Mouse (Mus musculus): ENCODE data around the gene Asic2. TPM values are rescaled to one million over a fixed set of nuclear protein-coding genes. Genes with fewer than 3 reads are reported as not detected.
A peak's percentile ranks its signal among the peaks of the same experiment; 100 is the strongest.

Gene Asic2
- polyA plus RNA-seq, 1 experiment from 2014 or later: 1.6 TPM

DNA sequence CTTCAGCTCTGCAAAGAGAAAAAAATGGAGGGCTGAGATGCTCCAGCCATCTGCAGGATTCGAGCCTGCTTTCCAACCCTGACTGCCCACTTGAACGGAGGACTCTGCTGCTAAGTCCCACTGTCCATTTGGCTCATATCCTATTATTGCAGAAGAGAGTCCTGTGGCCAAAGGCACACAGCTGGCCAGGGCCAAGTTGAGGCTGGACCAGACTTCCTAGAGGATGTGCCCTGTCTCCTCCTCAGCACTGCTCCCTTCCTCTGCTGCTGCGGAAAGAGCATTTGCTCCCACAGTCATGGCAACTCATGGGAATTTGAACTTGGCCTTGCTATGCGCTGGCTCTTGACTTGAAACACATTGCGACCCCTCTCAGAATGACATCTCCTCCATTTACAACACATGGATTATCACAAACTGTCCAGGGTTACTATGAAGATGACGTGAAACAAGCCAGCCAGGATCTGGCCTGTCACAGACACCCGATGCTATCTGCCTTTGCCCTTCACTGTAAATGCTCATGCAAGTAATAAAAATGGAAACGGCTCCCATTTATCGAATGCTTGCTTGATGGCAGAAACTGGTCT, 821.6 kb downstream of the Asic2 start:
- Histone ChIP-seq H3K27ac (ENCODE audit: low read depth, low read length) (no peak overlapping the region), H3K9me3 (ENCODE audit: control insufficient read depth, low read length) (no peaks in the 10 kb centered on the region), H3K4me2 (no peak overlapping the region), H3K36me3 (ENCODE audit: control insufficient read depth, insufficient read depth, low read length) (no peaks in the 10 kb centered on the region), H3K4me3 (ENCODE audit: low read depth, low read length) (no peak overlapping the region), H3K9ac (ENCODE audit: low read length) (no peak overlapping the region), H3K4me1 (ENCODE audit: control insufficient read depth, insufficient read depth, low read length) (peaks cover 3% of the 10 kb centered on the region), H3K27me3 (ENCODE audit: control insufficient read depth, insufficient read depth, low read length) (peaks cover 10% of the 10 kb centered on the region)
- ATAC-seq (ENCODE audit: low FRiP score) (no peak), DNase-seq (ENCODE audit: low spot score, missing footprints) (peak; percentile 54)
- WGBS: 91% methylated on average over 9 of the region's 9 CpGs

DNA sequence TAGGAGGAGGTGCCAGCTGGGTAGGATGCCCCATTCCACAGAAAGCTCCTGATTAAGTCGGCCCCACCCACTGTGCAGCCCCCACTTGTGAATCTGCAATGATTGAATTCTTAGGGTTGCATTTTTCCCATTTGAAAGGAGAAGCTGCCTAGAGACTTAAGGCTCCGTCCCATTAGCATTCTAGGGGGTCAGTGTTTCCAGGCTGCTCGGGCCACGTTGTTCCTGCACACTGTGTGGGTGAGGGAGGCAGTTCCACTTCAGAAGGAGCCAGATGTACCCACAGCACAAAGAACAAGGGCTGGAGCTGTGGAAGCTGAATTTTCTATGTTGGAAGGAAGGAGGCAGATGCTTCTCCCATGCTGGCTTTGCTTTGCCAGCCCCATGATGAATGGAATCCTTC, 833.1 kb downstream of the Asic2 start:
- H3K27me3 ChIP-seq (ENCODE audit: control insufficient read depth, insufficient read depth, low read length): no peaks in the 10 kb centered on the region
- DNase-seq (ENCODE audit: low spot score, missing footprints) (no peak), ATAC-seq (ENCODE audit: low FRiP score) (no peak)
- 45% methylated on average over 4 of the region's 4 CpGs for WGBS
- no peaks in the 10 kb centered on the region for H3K36me3 ChIP-seq (ENCODE audit: control insufficient read depth, insufficient read depth, low read length)
- H3K4me1 ChIP-seq (ENCODE audit: control insufficient read depth, insufficient read depth, low read length): no peaks in the 10 kb centered on the region; the same call in 1 of the 2 replicates
- H3K4me2 ChIP-seq: no peak overlapping the region
- H3K9me3 ChIP-seq (ENCODE audit: control insufficient read depth, low read length): no peaks in the 10 kb centered on the region
- H3K27ac ChIP-seq (ENCODE audit: low read depth, low read length): no peak overlapping the region
- H3K4me3 ChIP-seq (ENCODE audit: low read depth, low read length): no peak overlapping the region
- no peak overlapping the region for H3K9ac ChIP-seq (ENCODE audit: low read length)

DNA sequence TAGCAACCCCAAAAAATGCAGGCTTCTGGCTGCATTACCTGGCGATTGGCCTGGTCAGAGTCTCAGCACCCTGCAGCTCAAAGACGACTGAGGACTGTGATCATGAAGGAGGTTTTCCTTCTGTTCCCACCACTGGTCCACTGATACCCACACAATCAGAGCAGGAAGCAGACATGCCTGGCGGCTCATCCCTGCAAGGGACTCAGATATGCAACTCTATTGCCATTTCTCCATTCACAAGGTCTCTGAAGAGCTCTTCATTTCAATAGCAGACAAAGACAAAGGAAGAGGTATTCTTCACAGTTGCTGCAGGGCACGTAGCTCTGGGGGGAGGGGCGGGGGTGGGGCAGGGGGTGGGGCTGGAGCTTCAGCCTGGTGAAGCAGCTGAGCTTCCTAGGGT, 834.3 kb downstream of the Asic2 start:
- Histone ChIP-seq H3K4me2 (no peak overlapping the region), H3K36me3 (ENCODE audit: control insufficient read depth, insufficient read depth, low read length) (no peaks in the 10 kb centered on the region), H3K9me3 (ENCODE audit: control insufficient read depth, low read length) (no peaks in the 10 kb centered on the region), H3K9ac (ENCODE audit: low read length) (no peak overlapping the region), H3K27me3 (ENCODE audit: control insufficient read depth, insufficient read depth, low read length) (no peaks in the 10 kb centered on the region), H3K4me1 (ENCODE audit: control insufficient read depth, insufficient read depth, low read length) (no peaks in the 10 kb centered on the region; the same call in 1 of the 2 replicates), H3K4me3 (ENCODE audit: low read depth, low read length) (no peak overlapping the region), H3K27ac (ENCODE audit: low read depth, low read length) (no peak overlapping the region)
- WGBS: 10% methylated on average over 5 of the region's 5 CpGs
- DNase-seq (ENCODE audit: low spot score, missing footprints) (no peak), ATAC-seq (ENCODE audit: low FRiP score) (no peak)

DNA sequence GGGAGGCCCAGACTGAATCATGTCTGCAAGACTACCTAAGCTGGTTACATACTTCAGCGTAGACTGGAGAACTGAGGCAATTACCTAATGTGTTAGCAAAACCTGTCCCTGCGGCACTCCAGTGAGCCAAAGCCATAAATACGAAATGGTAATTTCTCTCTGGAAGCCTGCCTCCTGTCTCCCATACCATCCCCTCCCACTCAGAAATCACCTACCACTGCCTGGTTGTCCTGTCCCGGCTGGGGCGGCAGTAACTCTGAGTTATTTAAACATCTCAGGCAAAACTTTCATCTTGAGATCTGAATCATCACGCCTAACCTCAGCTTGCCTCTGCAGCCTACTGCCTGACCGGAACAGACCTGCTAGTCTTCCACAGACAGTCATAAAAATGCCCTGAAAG, 835.6 kb downstream of the Asic2 start:
- Histone ChIP-seq H3K9me3 (ENCODE audit: control insufficient read depth, low read length) (no peaks in the 10 kb centered on the region), H3K4me1 (ENCODE audit: control insufficient read depth, insufficient read depth, low read length) (no peaks in the 10 kb centered on the region; the same call in 1 of the 2 replicates), H3K4me3 (ENCODE audit: low read depth, low read length) (no peak overlapping the region), H3K27me3 (ENCODE audit: control insufficient read depth, insufficient read depth, low read length) (no peaks in the 10 kb centered on the region), H3K4me2 (no peak overlapping the region), H3K27ac (ENCODE audit: low read depth, low read length) (no peak overlapping the region), H3K9ac (ENCODE audit: low read length) (no peak overlapping the region), H3K36me3 (ENCODE audit: control insufficient read depth, insufficient read depth, low read length) (no peaks in the 10 kb centered on the region)
- DNase-seq (ENCODE audit: low spot score, missing footprints) (no peak), ATAC-seq (ENCODE audit: low FRiP score) (no peak)
- 93% methylated on average over 7 of the region's 7 CpGs for WGBS

DNA sequence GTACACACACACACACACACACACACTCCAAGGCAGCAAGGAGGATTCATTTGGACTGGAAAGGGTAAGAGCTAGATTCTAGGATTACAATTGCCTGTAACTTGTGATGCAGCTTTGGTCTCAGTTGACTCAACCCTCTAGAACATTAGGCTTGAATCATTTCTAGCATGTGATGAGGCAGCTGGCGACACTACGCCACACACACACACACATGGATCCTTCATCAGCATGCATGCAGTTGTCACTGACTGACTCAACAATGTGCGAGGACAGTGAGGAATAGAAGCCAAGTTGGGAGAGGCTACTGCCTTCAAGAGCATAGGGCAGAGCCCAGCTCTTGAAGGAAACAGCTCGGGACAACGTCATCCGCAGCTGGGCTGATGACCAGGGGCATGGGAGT, 843.9 kb downstream of the Asic2 start:
- 94% methylated on average over 6 of the region's 6 CpGs for whole genome bisulfite sequencing
- H3K4me3 ChIP-seq (ENCODE audit: low read depth, low read length): no peak overlapping the region
- H3K27me3 ChIP-seq (ENCODE audit: control insufficient read depth, insufficient read depth, low read length): no peaks in the 10 kb centered on the region
- H3K27ac ChIP-seq (ENCODE audit: low read depth, low read length): no peak overlapping the region
- no peak overlapping the region for H3K9ac ChIP-seq (ENCODE audit: low read length)
- H3K9me3 ChIP-seq (ENCODE audit: control insufficient read depth, low read length): no peaks in the 10 kb centered on the region
- no peak for DNase-seq (ENCODE audit: low spot score, missing footprints)
- no peak for ATAC-seq (ENCODE audit: low FRiP score)
- no peak overlapping the region for H3K4me2 ChIP-seq
- no peaks in the 10 kb centered on the region for H3K36me3 ChIP-seq (ENCODE audit: control insufficient read depth, insufficient read depth, low read length)
- H3K4me1 ChIP-seq (ENCODE audit: control insufficient read depth, insufficient read depth, low read length): no peaks in the 10 kb centered on the region

DNA sequence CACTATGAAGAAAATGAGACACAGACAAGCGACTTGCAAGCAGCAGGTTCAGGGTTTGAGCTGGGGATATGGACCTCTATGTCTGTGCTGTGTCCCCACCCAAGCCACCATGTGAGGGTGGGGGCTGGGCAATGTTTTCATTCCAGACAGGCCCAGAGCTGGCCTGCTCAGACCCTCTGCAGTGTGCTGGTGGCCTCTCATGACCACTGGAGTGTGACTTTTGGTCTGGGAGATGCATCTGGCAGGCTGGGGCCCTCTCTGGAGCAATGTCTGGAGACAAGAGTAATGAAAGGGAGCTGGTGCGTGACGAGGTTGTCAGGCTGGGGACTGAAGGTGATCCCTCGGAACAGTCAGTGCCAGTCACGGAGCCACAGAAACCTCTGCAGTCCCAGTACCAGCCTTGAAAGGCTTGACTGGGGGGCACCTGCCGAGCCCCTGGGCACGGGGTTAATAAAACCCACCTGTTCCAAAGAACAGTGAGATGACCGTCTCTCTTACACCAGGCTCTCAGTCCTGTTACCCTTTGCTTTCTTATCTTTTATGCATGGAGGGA, 848.2 kb downstream of the Asic2 start:
- Histone ChIP-seq H3K9ac (ENCODE audit: low read length) (no peak overlapping the region), H3K4me1 (ENCODE audit: control insufficient read depth, insufficient read depth, low read length) (no peaks in the 10 kb centered on the region), H3K9me3 (ENCODE audit: control insufficient read depth, low read length) (no peaks in the 10 kb centered on the region), H3K4me2 (no peak overlapping the region), H3K27ac (ENCODE audit: low read depth, low read length) (no peak overlapping the region), H3K4me3 (ENCODE audit: low read depth, low read length) (no peak overlapping the region), H3K36me3 (ENCODE audit: control insufficient read depth, insufficient read depth, low read length) (no peaks in the 10 kb centered on the region), H3K27me3 (ENCODE audit: control insufficient read depth, insufficient read depth, low read length) (no peaks in the 10 kb centered on the region)
- no peak for DNase-seq (ENCODE audit: low spot score, missing footprints)
- WGBS: 44% methylated on average over 8 of the region's 8 CpGs
- ATAC-seq (ENCODE audit: low FRiP score): no peak

DNA sequence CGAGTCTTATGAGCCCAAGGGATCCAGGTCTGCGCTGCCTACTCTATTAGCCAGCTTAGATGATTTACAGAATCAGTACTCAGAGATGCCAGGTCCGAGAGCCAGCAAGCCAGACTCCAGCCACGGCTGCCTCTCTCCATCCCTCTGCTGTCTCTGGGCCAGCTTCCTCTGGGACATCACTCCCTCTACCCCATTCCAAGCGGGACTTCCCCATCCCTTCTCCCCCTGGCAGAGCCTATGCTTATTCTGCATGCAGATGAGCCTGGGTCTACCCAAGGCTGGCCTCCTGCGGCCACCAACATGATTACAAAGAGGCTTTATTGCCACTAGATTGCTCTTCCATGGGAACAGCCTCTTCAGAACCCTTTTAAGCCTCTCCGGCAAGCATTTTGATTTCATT, 850.2 kb downstream of the Asic2 start:
- H3K9me3 ChIP-seq (ENCODE audit: control insufficient read depth, low read length): no peaks in the 10 kb centered on the region
- no peak for DNase-seq (ENCODE audit: low spot score, missing footprints)
- no peaks in the 10 kb centered on the region for H3K27me3 ChIP-seq (ENCODE audit: control insufficient read depth, insufficient read depth, low read length)
- H3K4me1 ChIP-seq (ENCODE audit: control insufficient read depth, insufficient read depth, low read length): no peaks in the 10 kb centered on the region
- H3K4me2 ChIP-seq: no peak overlapping the region
- H3K36me3 ChIP-seq (ENCODE audit: control insufficient read depth, insufficient read depth, low read length): no peaks in the 10 kb centered on the region
- no peak overlapping the region for H3K27ac ChIP-seq (ENCODE audit: low read depth, low read length)
- no peak overlapping the region for H3K9ac ChIP-seq (ENCODE audit: low read length)
- ATAC-seq (ENCODE audit: low FRiP score): no peak
- WGBS: 42% methylated on average over 7 of the region's 7 CpGs
- H3K4me3 ChIP-seq (ENCODE audit: low read depth, low read length): no peak overlapping the region

DNA sequence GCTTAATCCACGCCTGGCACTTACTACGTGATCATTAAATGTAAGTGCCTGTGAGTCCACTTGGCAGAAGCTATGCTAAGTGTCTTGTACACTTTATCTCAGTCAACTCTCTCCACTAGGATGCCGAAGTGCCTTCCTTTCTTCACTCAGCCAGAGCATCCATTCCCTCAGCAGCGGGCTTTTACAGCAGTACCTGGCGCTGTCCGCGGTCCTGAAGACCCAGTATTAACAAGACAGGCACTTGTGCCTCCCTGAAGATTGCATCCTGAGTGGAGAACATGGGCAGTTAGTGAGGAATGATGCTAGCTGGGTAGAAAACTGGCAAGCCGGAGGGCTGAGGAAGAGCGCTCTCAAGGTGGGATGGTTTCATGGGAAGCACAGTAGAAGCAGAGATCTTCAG, 852.6 kb downstream of the Asic2 start:
- H3K27ac ChIP-seq (ENCODE audit: low read depth, low read length): no peak overlapping the region
- H3K9ac ChIP-seq (ENCODE audit: low read length): no peak overlapping the region
- no peaks in the 10 kb centered on the region for H3K4me1 ChIP-seq (ENCODE audit: control insufficient read depth, insufficient read depth, low read length)
- no peaks in the 10 kb centered on the region for H3K9me3 ChIP-seq (ENCODE audit: control insufficient read depth, low read length)
- 41% methylated on average over 9 of the region's 9 CpGs for WGBS
- no peaks in the 10 kb centered on the region for H3K36me3 ChIP-seq (ENCODE audit: control insufficient read depth, insufficient read depth, low read length)
- DNase-seq (ENCODE audit: low spot score, missing footprints) (peak; percentile 94), ATAC-seq (ENCODE audit: low FRiP score) (no peak)
- no peak overlapping the region for H3K4me3 ChIP-seq (ENCODE audit: low read depth, low read length)
- no peak overlapping the region for H3K4me2 ChIP-seq
- no peaks in the 10 kb centered on the region for H3K27me3 ChIP-seq (ENCODE audit: control insufficient read depth, insufficient read depth, low read length)

DNA sequence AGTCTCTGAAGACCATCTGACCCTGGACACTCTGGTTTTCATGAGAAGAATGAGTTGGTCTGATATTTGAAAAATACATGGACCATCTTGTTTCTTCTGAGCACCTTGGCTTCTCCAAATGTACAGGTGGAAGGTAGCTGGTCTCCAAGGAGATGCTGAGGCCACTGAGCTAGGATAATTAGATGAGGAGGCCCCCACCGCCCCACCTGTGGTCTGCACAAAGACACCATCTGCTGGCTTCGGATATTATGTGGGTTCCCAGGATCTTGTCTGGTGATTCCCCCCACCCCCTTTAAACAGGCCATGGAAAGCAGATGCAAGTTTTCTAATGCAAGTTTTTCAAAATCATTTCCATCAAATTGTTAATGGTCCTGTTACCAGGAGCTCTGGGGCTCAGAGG, 856.6 kb downstream of the Asic2 start:
- no peak overlapping the region for H3K27ac ChIP-seq (ENCODE audit: low read depth, low read length)
- H3K4me3 ChIP-seq (ENCODE audit: low read depth, low read length): no peak overlapping the region
- no peak overlapping the region for H3K9ac ChIP-seq (ENCODE audit: low read length)
- DNase-seq (ENCODE audit: low spot score, missing footprints) (no peak), ATAC-seq (ENCODE audit: low FRiP score) (no peak)
- no peak overlapping the region for H3K4me2 ChIP-seq
- no peaks in the 10 kb centered on the region for H3K4me1 ChIP-seq (ENCODE audit: control insufficient read depth, insufficient read depth, low read length)
- no peaks in the 10 kb centered on the region for H3K27me3 ChIP-seq (ENCODE audit: control insufficient read depth, insufficient read depth, low read length)
- WGBS: 91% methylated on average over 2 of the region's 2 CpGs
- H3K9me3 ChIP-seq (ENCODE audit: control insufficient read depth, low read length): no peaks in the 10 kb centered on the region
- H3K36me3 ChIP-seq (ENCODE audit: control insufficient read depth, insufficient read depth, low read length): no peaks in the 10 kb centered on the region
